Mouse (Mus musculus) adrenal gland, postnatal 14 days (tissue): ENCODE measurements around the gene Kmt5b. TPM values are rescaled to one million over a fixed set of nuclear protein-coding genes. Genes with fewer than 3 reads are reported as not detected.

Experiments
- DNase-seq: peaks from one replicate; pipeline ENCODE4 v3.0.0; 2021; ENCODE audit warnings: mixed read lengths
- total RNA-seq: library from RNA; stranded (reverse); gene quantifications from 2 replicates; pipeline ENCODE4 v1.2.3, GENCODE M21; 2021

Kmt5b gene
- total RNA-seq, 1 experiment from 2014 or later, result 63.9 TPM

DNA sequence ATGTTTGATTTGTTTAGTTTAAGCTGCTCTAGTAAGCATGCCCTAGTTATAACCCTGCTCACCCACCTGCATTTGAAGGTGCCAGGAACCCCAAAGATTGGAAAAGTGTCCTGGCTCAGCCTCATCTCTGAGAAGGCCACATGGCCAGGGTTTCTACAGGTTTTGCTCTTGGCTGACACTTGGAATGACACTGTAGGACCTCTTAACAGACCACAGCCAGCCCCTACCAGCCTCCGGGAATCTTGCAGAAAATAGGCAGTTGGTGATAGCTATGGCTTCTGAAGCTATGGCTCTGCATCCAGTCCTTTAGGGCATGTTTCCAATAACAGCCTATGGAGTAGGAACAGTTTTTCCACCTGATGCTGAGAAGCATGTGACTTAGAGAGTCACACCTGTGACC, 77.6 kb downstream of the Kmt5b start:
- DNase-seq, result no peak

GRCm38 (mm10) chr19:3845339-3845738, 78.1 kb downstream of the Kmt5b start:
- no peak for DNase-seq

DNA sequence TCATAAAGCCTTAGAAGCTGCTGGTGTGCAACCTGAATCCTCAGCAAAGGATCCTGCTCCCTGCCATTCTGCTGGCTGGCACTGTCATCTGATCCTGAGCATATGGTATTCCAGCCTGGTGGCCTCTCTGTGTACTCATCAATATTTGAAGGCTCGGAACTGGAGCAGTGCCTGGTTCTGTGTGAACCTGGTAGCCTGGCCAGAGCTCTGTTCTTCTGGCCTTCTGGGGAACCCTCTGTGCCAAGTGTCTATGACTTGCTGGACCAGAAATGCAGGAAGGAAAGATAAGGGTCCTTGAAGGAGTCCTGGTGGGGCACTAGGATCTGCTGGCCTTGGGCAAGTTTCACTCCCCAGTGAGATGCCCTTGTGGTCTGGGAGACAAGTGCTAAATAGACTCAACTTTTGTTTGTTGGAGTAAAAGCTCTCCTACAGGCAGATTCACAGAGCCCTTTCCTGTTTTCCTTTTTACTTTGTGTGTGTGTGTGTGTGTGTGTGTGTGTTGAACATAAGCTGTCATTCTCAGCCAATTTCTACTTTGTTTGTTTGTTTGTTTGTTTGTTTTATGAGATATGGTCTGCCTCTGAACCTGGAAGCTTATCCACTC, 78.7 kb downstream of the Kmt5b start:
- DNase-seq, result peak; percentile 57

DNA sequence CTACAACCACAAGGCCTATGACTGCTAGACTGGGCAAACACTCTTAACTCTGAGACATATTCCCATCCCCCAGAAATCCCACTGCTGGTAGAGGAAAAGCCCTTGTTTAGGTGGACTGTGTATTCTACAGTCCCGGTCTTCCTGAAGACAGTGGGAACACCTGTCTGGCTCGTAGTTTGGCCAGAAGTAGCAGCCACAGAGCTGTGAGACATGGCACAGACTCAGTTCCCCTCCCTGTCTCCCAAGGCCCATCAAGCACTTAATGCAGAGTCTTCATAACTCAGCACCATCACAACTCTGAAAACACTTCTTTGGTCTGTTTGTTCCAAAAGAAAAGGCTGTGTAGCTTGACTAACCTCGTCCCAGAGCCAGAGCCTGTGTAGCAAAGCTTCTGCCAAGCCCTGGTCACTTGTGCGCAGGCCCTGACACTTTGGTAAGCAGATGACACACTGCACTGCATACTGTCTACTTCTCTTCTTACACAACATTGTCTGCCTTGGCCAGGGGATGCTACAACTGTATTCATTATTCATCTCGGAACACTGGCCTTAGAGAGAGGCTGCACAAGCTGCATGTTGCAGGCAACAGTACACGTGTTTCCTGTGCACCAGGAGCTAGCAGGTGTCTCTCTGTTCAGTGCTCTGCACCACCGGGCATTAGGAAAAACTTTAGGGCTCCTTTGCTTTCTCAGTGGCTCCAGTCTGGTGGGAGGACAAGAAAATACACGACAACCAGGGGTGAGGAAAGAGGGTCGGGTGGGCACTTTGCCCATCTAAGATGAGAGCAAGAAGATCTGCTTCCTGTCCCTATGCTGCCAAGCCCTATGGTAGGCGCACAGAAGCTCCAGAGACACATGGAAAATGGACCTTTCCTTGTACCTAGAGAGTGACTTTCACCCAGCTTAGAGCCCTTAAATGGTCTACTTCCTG, 79.7 kb downstream of the Kmt5b start:
- peak; percentile 68 for DNase-seq

GRCm38 (mm10) chr19:3847711-3848110, 80.5 kb downstream of the Kmt5b start:
- no peak for DNase-seq

DNA sequence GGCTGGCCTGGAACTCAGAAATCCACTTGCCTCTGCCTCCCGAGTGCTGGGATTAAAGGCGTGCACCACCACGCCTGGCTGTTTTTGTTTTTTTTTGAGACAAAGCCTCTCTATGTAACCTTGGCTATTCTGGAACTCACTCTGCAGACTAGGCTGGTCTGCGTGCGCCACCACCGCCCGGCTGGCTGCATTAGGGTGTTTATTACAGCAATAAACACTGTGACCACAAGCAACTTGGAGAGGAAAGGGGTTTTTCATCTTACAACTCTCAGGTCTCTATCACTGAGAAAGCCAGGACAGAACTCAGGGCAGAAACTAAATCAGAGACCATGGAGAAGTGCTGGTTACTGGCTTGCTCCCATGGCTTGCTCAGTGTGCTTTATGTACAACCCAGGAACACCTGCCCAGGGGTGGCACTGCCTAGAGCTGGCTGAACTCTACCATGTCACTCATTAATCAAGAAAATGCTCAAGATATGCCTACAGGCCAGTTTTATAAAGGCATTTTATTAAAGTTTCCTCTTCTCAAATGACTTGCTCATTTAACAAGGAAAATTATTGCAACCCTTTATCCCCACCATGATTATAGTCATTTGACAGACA, 81.1 kb downstream of the Kmt5b start:
- no peak for DNase-seq

DNA sequence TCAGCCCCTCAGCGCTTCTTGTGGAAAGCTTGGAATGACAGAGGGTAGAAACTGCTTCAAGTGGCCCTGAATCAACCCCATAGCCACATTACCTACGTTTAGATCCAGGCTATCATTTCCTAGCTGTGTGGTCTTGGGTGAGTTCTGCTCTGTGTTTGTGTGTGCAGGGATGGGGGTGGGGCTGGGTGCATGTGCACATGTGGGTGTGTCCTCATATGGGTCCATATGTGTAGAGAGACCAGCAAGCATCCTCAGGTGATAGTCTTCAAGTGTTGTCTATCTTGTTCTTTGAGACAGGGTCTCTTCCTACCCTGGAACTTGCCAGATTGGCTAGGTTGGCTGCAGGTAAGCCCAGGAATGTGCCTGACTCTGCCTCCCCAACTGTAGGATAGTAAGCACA, 82.0 kb downstream of the Kmt5b start:
- no peak for DNase-seq

DNA sequence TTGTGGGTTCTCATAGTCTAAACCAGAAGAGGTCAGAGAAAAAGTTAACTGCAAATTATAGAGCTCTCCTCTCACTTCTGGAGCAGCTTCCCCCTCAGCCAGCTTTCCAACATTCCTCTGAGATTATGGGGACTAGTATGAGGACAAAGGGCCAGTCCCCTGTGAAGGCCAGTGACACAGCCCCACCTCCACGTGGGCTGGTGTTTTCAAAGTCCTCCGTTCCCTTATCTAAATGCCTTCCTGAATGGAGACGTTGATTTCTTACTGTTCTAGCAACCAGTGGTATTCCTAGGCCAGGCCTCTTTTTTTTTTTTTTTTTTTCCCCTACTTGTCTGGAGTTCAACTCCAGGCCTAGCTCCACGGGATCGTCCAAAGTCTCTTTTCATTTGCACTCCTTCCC, 82.9 kb downstream of the Kmt5b start:
- peak; percentile 65 for DNase-seq

GRCm38 (mm10) chr19:3850847-3851469, 83.7 kb downstream of the Kmt5b start:
- peak; percentile 89 for DNase-seq

DNA sequence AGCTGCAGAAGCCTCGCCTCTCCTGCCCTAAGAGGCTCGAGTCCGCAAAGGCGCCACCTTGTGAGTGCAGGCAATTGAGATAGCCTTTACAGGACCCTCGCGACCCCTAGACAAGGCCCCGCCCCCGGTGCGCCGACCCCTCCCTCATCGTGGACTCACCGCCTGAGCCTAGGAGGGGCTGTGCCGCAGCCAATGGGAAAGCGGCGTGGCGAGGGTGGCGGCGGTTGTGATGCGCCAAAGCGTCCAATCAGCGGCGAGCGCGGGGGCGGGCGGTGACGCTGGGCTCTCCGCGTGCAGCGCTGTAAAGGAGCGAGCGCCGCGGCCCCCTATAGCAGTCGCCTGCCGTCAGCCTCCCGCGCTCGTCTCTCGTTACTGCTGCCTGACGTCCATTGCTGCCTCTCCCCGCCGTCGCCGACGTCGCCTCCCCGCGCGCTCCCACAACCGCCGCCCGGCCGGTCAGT, 84.3 kb downstream of the Kmt5b start, which contains the start of gene Chka:
Gene Chka (plus strand): TSS at position 272 of the 461 bp plus-strand sequence.
- DNase-seq, result peak; percentile 98

DNA sequence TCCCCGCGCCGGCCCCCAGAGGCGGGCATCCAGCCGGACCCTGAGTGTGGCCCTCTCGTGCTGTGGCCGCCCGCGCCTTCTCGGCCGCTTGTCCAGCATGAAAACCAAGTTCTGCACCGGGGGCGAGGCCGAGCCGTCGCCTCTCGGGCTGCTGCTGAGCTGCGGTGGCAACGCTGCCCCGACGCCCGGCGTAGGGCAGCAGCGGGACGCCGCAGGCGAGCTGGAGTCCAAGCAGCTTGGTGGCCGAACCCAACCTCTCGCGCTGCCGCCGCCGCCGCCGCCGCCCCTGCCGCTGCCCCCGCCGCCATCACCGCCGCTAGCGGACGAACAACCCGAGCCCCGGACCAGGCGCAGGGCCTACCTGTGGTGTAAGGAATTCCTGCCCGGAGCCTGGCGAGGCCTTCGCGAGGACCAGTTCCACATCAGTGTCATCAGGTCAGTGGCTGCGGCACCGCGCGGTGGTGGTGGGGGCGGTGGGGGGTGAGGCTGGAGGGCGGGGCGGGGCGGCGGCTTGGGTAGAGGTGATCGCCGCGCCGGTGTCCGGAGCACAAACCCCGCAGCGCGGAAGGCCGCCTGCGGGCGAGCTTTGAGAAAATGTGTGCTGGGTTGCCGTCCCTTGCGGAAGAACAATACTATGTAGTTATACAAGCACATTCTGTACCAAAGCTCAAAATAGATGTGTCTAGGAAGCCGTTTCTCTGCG, 84.9 kb downstream of the Kmt5b start:
- DNase-seq, result peak; percentile 80

- DNase-seq, result no peak
Measured at GRCm38 (mm10) chr19:3853121-3853520, 85.9 kb downstream of the Kmt5b start.

- peak; percentile 76 for DNase-seq
Measured at GRCm38 (mm10) chr19:3853891-3854290, 86.7 kb downstream of the Kmt5b start.

DNA sequence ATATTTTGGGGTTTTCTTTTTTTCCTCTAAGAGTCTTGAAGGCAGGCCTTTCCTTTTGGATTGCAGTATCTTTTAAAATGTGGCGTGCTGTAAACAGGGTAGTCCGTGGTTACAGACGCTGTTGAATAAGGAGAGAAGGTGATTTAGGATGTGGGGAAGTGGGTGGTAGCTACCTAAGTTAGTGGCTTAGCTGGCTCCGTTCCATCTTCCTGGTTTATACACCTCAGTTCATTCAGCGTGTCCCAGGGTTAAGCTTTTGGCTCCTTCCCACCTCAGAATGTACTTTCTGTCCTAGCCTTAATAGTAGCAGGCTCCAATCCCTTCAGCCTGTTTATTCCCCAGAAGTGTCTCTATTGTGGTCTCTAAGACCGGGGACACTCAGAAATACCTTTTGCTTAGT, 87.9 kb downstream of the Kmt5b start:
- no peak for DNase-seq

- peak; percentile 52 for DNase-seq
Measured at GRCm38 (mm10) chr19:3855601-3856000, 88.4 kb downstream of the Kmt5b start.

GRCm38 (mm10) chr19:3857220-3857619, 90.0 kb downstream of the Kmt5b start:
- no peak for DNase-seq

GRCm38 (mm10) chr19:3862713-3863112, 95.5 kb downstream of the Kmt5b start:
- DNase-seq, result no peak

DNA sequence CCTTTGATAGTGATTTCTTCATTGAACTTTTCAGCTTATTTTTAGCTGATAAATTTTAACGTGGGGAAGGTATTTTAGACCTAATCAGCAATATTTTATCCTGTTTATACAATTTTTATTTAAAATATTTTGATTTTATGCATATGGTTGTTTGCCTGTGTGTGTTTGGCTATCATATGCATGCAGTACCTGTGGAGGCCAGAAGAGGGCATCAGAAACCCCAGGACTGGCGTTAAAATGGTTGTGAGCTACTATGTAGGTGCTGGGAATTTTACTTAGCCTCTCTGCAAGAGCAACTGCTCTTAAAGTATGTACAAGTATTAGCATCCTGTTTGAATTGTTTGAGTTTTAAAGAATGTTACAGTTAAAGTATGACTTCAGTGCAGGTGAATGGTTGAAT, 97.7 kb downstream of the Kmt5b start:
- DNase-seq, result no peak
